Mouse (Mus musculus): ENCODE data around the gene Cadm4. TPM values are rescaled to one million over a fixed set of nuclear protein-coding genes. Genes with fewer than 3 reads are reported as not detected.

Gene Cadm4
- 412 and 434 TPM in 2 replicates for total RNA-seq (2014; rRNA removed)
- 102 and 107 TPM in 2 replicates for polyA plus RNA-seq (2015; fragmentation: Nextera tagmentation; extraction: Ambion mirVana)

DNA sequence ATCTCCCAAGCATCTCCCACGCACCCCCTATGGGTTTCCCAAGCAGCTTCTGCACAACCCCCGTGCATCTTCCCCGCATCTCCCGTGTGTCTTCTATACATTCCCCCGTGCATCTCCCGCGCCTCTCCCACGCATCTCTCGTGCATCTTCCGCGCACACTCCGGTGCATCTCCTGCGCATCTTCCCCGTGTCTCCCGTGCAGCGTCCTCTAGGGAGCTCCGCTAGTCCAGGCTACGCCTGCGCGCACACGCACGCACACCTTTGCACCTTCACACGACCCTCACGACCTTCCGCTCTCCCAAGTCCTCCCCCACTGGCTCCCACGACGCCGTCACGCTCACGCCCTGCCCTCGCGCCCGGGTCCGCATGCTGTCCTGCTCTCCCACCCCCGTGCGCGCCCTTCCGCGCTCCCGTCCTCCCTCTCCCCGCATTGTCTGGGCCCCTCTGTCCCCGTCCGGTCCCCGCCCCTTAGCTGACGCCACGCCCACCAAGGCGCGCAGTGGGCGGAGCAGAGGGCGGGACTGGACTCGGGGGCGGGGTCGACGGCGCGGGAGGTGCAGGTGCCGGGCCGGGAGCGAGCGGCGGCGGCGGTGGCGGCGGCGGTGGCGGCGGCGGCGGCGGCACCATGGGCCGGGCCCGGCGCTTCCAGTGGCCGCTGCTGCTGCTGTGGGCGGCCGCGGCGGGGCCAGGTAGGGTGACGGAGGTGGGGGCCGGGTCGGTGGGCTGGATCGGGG is at the start of gene Cadm4:
Cadm4 (plus strand) TSS at position 550 of the 734 bp plus-strand sequence.
- 4% methylated on average over 59 of the region's 83 CpGs for WGBS
- peak; percentile 54 for TF ChIP-seq CTCF (IDR thresholded peaks at IDR 0.05; ENCODE audit: low read depth)
- Histone ChIP-seq H3K9me3 (ENCODE audit: low read length) (no peaks in the 10 kb centered on the region), H3K27me3 (ENCODE audit: insufficient read depth, low read length) (no peaks in the 10 kb centered on the region), H3K4me2 (ENCODE audit: low read depth) (peak within 1 kb of the TSS; percentile 77), H3K36me3 (ENCODE audit: insufficient read depth) (no peaks in the 10 kb centered on the region), H3K4me1 (ENCODE audit: insufficient read depth) (peaks cover 26% of the 10 kb centered on the region), H3K4me3 (ENCODE audit: low read depth, low read length) (peak within 1 kb of the TSS; percentile 76), H3K27ac (ENCODE audit: low read depth, low read length) (peak within 1 kb of the TSS; percentile 89), H3K9ac (peak within 1 kb of the TSS; percentile 87)
- DNase-seq = peak; percentile 95
- ATAC-seq = peak; percentile 86

DNA sequence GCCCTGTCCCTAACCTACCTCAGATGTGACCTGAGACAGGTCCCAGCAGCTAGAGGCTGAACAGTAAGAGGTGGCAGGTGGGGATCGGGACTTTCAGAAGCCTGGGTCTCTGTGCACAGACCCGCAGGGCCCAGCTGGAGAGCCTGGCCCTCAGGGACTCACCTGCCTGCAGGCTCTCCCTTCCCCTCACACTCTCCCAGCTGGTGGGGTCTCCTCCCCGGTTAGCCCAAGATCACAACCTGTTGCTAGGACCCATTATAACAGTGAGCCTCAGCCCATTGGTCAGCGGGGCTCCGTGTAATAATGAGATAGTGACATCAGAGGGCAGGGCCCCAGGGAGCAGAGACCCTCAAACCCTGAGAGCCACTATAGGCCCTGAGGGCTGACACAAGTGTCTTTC is 46.5 kb upstream of the Cadm4 start:
- H3K9ac ChIP-seq = no peak overlapping the region
- no peak for DNase-seq
- no peak overlapping the region for H3K4me3 ChIP-seq (ENCODE audit: low read depth, low read length)
- H3K4me2 ChIP-seq (ENCODE audit: low read depth) = no peak overlapping the region
- no peak for TF ChIP-seq CTCF (IDR thresholded peaks at IDR 0.05; ENCODE audit: low read depth)
- H3K4me1 ChIP-seq (ENCODE audit: insufficient read depth) = no peaks in the 10 kb centered on the region
- no peaks in the 10 kb centered on the region for H3K27me3 ChIP-seq (ENCODE audit: insufficient read depth, low read length)
- H3K36me3 ChIP-seq (ENCODE audit: insufficient read depth) = no peaks in the 10 kb centered on the region
- ATAC-seq = no peak
- WGBS = 78% methylated on average over 5 of the region's 5 CpGs
- H3K27ac ChIP-seq (ENCODE audit: low read depth, low read length) = no peak overlapping the region
- no peaks in the 10 kb centered on the region for H3K9me3 ChIP-seq (ENCODE audit: low read length)

DNA sequence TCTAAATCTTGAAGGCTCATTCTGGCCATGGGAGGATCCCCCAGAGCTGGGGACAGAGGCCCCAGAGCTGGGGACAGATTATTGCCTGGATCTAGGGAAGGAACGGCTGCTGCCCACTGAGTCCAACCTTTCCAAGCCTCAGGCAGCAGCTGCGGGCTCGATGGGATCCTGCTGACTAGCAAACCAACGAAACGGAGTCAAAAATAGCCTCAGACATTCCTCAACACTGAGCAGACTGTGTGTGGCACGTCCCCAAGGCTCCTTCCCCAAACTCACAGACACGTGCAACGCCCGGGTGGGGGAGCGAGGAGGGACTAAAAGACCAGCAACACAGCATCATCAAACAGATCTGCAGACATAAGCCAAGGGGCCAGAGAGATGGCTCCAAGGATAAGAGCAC is 43.8 kb upstream of the Cadm4 start:
- DNase-seq (peak; percentile 64), ATAC-seq (peak; percentile 76)
- no peak for TF ChIP-seq CTCF (IDR thresholded peaks at IDR 0.05; ENCODE audit: low read depth)
- H3K4me1 ChIP-seq (ENCODE audit: insufficient read depth) = no peaks in the 10 kb centered on the region
- peak overlapping the region; percentile 45; the same call in 1 of the 2 replicates for H3K27ac ChIP-seq (ENCODE audit: low read depth, low read length)
- H3K36me3 ChIP-seq (ENCODE audit: insufficient read depth) = no peaks in the 10 kb centered on the region
- H3K9ac ChIP-seq = no peak overlapping the region
- no peak overlapping the region for H3K4me3 ChIP-seq (ENCODE audit: low read depth, low read length)
- no peaks in the 10 kb centered on the region for H3K9me3 ChIP-seq (ENCODE audit: low read length)
- H3K4me2 ChIP-seq (ENCODE audit: low read depth) = no peak overlapping the region
- 68% methylated on average over 10 of the region's 10 CpGs for WGBS
- H3K27me3 ChIP-seq (ENCODE audit: insufficient read depth, low read length) = no peaks in the 10 kb centered on the region

DNA sequence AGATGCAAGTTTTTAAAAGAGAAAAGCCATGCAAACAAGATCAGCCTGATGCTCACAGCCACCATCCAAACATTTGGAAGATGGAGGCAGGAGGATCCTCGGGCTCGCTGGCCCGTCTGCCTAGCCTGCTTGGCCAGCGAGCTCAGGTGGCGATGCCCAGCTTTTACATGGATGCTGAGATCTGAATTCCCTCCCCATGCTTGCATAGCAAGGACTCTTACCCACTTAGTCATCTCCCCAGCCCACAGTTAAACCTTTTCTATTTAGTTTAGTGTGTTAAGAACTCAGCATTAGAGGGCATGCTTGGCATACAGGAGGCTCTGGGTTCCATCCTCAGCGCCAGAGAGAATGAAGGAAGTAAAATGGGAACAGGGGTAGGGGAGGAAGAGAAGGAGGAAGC is 42.6 kb upstream of the Cadm4 start:
- Histone ChIP-seq H3K27me3 (ENCODE audit: insufficient read depth, low read length) (no peaks in the 10 kb centered on the region), H3K9me3 (ENCODE audit: low read length) (no peaks in the 10 kb centered on the region), H3K27ac (ENCODE audit: low read depth, low read length) (0 out of 2 replicates have a peak overlapping the region, but pooled peaks have one; percentile 21), H3K4me2 (ENCODE audit: low read depth) (no peak overlapping the region), H3K4me3 (ENCODE audit: low read depth, low read length) (no peak overlapping the region), H3K36me3 (ENCODE audit: insufficient read depth) (no peaks in the 10 kb centered on the region), H3K4me1 (ENCODE audit: insufficient read depth) (no peaks in the 10 kb centered on the region), H3K9ac (no peak overlapping the region)
- WGBS = 69% methylated on average over 6 of the region's 6 CpGs
- no peak for TF ChIP-seq CTCF (IDR thresholded peaks at IDR 0.05; ENCODE audit: low read depth)
- DNase-seq (no peak), ATAC-seq (peak; percentile 11; the same call in 1 of the 2 replicates)

DNA sequence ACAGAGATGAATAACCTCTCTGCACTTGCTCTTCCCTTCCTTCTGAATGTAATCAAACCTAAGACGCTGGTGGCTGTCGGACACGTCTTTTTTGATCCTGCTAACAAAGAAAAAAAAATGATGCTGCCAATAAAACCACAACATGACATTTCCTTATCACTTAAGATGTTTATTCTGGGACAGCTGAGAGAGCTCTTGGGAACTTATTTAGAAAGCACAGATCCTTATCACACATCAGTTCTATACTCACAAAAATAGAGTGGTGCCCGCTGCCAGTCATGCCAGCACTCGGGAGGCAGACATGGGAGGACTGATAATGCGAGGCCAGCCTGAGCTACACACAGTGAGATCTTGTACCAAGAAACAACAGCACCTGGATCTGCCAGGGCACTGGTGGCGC is 41.9 kb upstream of the Cadm4 start:
- ATAC-seq = no peak

DNA sequence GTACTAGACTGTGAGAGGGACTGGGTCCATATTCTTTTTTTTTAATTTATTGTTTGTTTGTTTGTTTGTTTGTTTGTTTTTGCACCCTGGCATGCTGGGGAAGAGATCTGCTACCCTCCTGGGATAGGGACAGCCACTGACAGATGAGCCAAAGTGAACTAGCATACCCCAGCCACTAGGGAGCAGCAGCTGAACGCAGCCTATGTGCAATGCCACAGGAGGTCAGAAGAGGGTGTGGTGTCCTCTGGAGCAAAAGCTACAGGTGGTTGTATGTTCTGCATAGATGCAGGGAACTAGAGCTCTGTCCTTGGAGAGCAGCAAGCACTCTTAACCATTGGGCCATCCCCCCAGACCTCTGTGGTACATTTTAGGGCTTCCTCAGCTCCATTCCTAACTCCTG is 40.0 kb upstream of the Cadm4 start:
- Histone ChIP-seq H3K36me3 (ENCODE audit: insufficient read depth) (no peaks in the 10 kb centered on the region), H3K9me3 (ENCODE audit: low read length) (no peaks in the 10 kb centered on the region), H3K27ac (ENCODE audit: low read depth, low read length) (no peak overlapping the region), H3K4me3 (ENCODE audit: low read depth, low read length) (no peak overlapping the region), H3K4me2 (ENCODE audit: low read depth) (no peak overlapping the region), H3K27me3 (ENCODE audit: insufficient read depth, low read length) (no peaks in the 10 kb centered on the region), H3K4me1 (ENCODE audit: insufficient read depth) (no peaks in the 10 kb centered on the region), H3K9ac (no peak overlapping the region)
- peak; percentile 83 for TF ChIP-seq CTCF (IDR thresholded peaks at IDR 0.05; ENCODE audit: low read depth)
- 4% methylated on average over 1 of the region's 1 CpGs for WGBS
- DNase-seq = peak; percentile 31
- ATAC-seq = no peak

More for the DNA sequence above, 41.9 kb upstream of the Cadm4 start:
- DNase-seq = no peak
- H3K4me2 ChIP-seq (ENCODE audit: low read depth) = no peak overlapping the region
- no peak overlapping the region for H3K4me3 ChIP-seq (ENCODE audit: low read depth, low read length)
- H3K36me3 ChIP-seq (ENCODE audit: insufficient read depth) = no peaks in the 10 kb centered on the region
- H3K27ac ChIP-seq (ENCODE audit: low read depth, low read length) = no peak overlapping the region
- H3K9me3 ChIP-seq (ENCODE audit: low read length) = no peaks in the 10 kb centered on the region
- no peaks in the 10 kb centered on the region for H3K27me3 ChIP-seq (ENCODE audit: insufficient read depth, low read length)
- no peaks in the 10 kb centered on the region for H3K4me1 ChIP-seq (ENCODE audit: insufficient read depth)
- 55% methylated on average over 7 of the region's 7 CpGs for WGBS
- no peak for TF ChIP-seq CTCF (IDR thresholded peaks at IDR 0.05; ENCODE audit: low read depth)
- no peak overlapping the region for H3K9ac ChIP-seq

DNA sequence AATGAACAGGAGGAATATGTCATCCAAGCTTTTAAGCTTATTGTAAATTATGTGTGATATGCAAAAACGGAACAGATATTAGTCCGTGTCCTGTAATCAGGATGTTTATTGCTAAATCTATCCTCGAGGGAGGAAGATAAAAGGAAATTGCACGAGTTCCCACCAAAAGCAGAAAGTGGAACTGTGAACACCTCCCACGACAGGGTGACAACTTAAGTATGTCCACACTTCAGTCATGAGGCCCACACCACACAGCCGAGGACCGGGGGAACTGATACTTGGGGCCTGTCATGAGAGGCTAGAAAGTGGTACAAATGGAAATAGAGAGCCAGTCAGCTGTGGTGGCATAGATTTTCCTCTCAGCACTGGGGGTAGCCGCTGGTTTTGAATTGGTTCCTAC is 39.5 kb upstream of the Cadm4 start:
- no peak for ATAC-seq
- Histone ChIP-seq H3K4me1 (ENCODE audit: insufficient read depth) (no peaks in the 10 kb centered on the region), H3K36me3 (ENCODE audit: insufficient read depth) (no peaks in the 10 kb centered on the region), H3K27ac (ENCODE audit: low read depth, low read length) (no peak overlapping the region), H3K27me3 (ENCODE audit: insufficient read depth, low read length) (no peaks in the 10 kb centered on the region), H3K9me3 (ENCODE audit: low read length) (no peaks in the 10 kb centered on the region), H3K9ac (no peak overlapping the region), H3K4me2 (ENCODE audit: low read depth) (no peak overlapping the region), H3K4me3 (ENCODE audit: low read depth, low read length) (no peak overlapping the region)
- 76% methylated on average over 8 of the region's 8 CpGs for WGBS
- TF ChIP-seq CTCF (IDR thresholded peaks at IDR 0.05; ENCODE audit: low read depth) = no peak
- DNase-seq = no peak
